Mouse (Mus musculus) retina, postnatal 7 days (tissue): ENCODE measurements at regions not wholly inside any gene's neighbourhood (a gene's known extent, or its start where the extent isn't known, plus 50 kb on each side); places are given as distances from the start of the nearest gene placed in this dataset.

Experiments used
- DNase-seq: peaks from one replicate; pipeline ENCODE4 v3.0.0-alpha.2; 2012; ENCODE audit warnings: low read depth, low spot score

- DNase-seq: no peak
Measured at GRCm38 (mm10) chr2:46183241-46183640, 1066.0 kb upstream of the Zeb2 start.

GRCm38 (mm10) chr2:46179741-46180140, 1062.5 kb upstream of the Zeb2 start:
- no peak for DNase-seq

- DNase-seq: no peak
Measured at GRCm38 (mm10) chr2:46168488-46168887, 1051.3 kb upstream of the Zeb2 start.

- DNase-seq: no peak
Measured at GRCm38 (mm10) chr2:46149848-46150247, 1032.7 kb upstream of the Zeb2 start.

GRCm38 (mm10) chr2:46119871-46120270, 1002.7 kb upstream of the Zeb2 start:
- no peak for DNase-seq

- DNase-seq: no peak
Measured at GRCm38 (mm10) chr2:46106991-46107390, 989.8 kb upstream of the Zeb2 start.

- no peak for DNase-seq
Measured at GRCm38 (mm10) chr2:46065034-46065802, 948.0 kb upstream of the Zeb2 start.

GRCm38 (mm10) chr2:46055729-46056128, 938.5 kb upstream of the Zeb2 start:
- DNase-seq: no peak

GRCm38 (mm10) chr2:46054902-46055301, 937.7 kb upstream of the Zeb2 start:
- DNase-seq: no peak

- DNase-seq: no peak
Measured at GRCm38 (mm10) chr2:46021854-46022253, 904.7 kb upstream of the Zeb2 start.

- no peak for DNase-seq
Measured at GRCm38 (mm10) chr2:46013771-46014269, 896.6 kb upstream of the Zeb2 start.

GRCm38 (mm10) chr2:46012716-46013115, 895.5 kb upstream of the Zeb2 start:
- DNase-seq: no peak

- no peak for DNase-seq
Measured at GRCm38 (mm10) chr2:45975157-45975556, 858.0 kb upstream of the Zeb2 start.

- no peak for DNase-seq
Measured at GRCm38 (mm10) chr2:45968635-45969034, 851.4 kb upstream of the Zeb2 start.

GRCm38 (mm10) chr2:45956792-45957330, 839.7 kb upstream of the Zeb2 start:
- no peak for DNase-seq

GRCm38 (mm10) chr2:45948758-45949157, 831.6 kb upstream of the Zeb2 start:
- no peak for DNase-seq

- no peak for DNase-seq
Measured at GRCm38 (mm10) chr2:45925791-45926480, 808.7 kb upstream of the Zeb2 start.

- DNase-seq: no peak
Measured at GRCm38 (mm10) chr2:45908871-45909270, 791.7 kb upstream of the Zeb2 start.

- no peak for DNase-seq
Measured at GRCm38 (mm10) chr2:45904623-45905235, 787.5 kb upstream of the Zeb2 start.

- no peak for DNase-seq
Measured at GRCm38 (mm10) chr2:45904090-45904489, 786.9 kb upstream of the Zeb2 start.

GRCm38 (mm10) chr2:45903350-45903749, 786.2 kb upstream of the Zeb2 start:
- no peak for DNase-seq

- no peak for DNase-seq
Measured at GRCm38 (mm10) chr2:45901892-45902291, 784.7 kb upstream of the Zeb2 start.
